Mouse (Mus musculus) embryonic facial prominence, embryonic 13.5 days (tissue): ENCODE results near the gene Gtf3a. TPM values are rescaled to one million over a fixed set of nuclear protein-coding genes. Genes with fewer than 3 reads are reported as not detected.
"Not testable (repeated sequence)": the region's sequence is repeated elsewhere in the genome, so short reads cannot be mapped to it uniquely, and the experiment has no call there.

Experiments
- ATAC-seq: fragments of 200-750 bp; cut with Nextera tagmentation; 2 replicates; pipeline ENCODE4 v1.8.0; 2017; ENCODE audit warnings: low read depth; ENCODE audit not compliant: insufficient number of reproducible peaks, insufficient read depth, low FRiP score, low TSS enrichment
- H3K27ac ChIP-seq: fragments of 300-500 bp; sonication (generic); 2 replicates; pipeline ENCODE4 v1.5.1; 2015; ENCODE audit warnings: moderate library complexity, mild to moderate bottlenecking, inconsistent platforms
- H3K27me3 ChIP-seq: fragments of 300-500 bp; sonication (generic); 2 replicates; pipeline ENCODE4 v1.6.1; 2015; ENCODE audit warnings: mild to moderate bottlenecking, inconsistent platforms
- H3K36me3 ChIP-seq: fragments of 300-500 bp; sonication (generic); 2 replicates; pipeline ENCODE4 v1.6.1; 2015; ENCODE audit warnings: mild to moderate bottlenecking, inconsistent platforms
- H3K4me1 ChIP-seq: fragments of 300-500 bp; sonication (generic); 2 replicates; pipeline ENCODE4 v1.6.1; 2015; ENCODE audit warnings: inconsistent platforms
- H3K4me2 ChIP-seq: fragments of 300-500 bp; sonication (generic); 2 replicates; pipeline ENCODE4 v1.6.1; 2015; ENCODE audit warnings: moderate library complexity, mild to moderate bottlenecking, inconsistent platforms
- H3K4me3 ChIP-seq: fragments of 300-500 bp; sonication (generic); 2 replicates; pipeline ENCODE4 v1.5.1; 2015; ENCODE audit warnings: mild to moderate bottlenecking, inconsistent platforms
- H3K9ac ChIP-seq: fragments of 300-500 bp; sonication (generic); 2 replicates; pipeline ENCODE4 v1.6.1; 2015; ENCODE audit warnings: mild to moderate bottlenecking, inconsistent platforms
- H3K9me3 ChIP-seq: fragments of 300-500 bp; sonication (generic); 2 replicates; pipeline ENCODE4 v1.6.1; 2016; ENCODE audit warnings: inconsistent platforms
- WGBS: fragments of 180-500 bp; shearing (Covaris S2); methylation state at CpG from one replicate; pipeline ENCODE4 v1.1.7; 2015; ENCODE audit warnings: mixed read lengths; 5-methylcytosine and 5-hydroxymethylcytosine counted together
- polyA plus RNA-seq: library from polyadenylated mRNA; unstranded; fragments of >200 nt; fragmentation: Nextera tagmentation; extraction: Ambion mirVana; gene quantifications from 2 replicates; pipeline ENCODE4 v1.2.1, GENCODE M21; 2015

Gene Gtf3a
- polyA plus RNA-seq, 1 experiment from 2014 or later, result 114 TPM

DNA sequence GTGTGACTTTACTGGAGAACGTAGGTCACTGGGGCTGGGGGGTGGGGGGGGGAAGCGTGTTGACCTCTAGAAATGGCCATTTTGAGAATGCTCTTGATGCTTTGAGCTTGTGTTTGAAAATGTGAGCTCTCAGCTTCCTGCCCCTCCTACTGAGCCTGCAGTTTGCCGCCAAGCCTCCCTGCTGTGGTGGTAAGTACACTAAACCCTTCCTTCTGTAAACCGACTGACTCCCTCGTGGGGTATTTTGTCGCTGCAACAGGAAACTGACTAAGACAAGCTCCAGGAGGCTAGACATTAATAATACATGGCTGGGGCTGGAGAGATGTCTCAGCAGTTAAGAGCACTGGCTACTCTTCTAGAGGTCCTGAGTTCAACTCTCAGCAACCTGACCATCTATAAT, 31.7 kb upstream of the Gtf3a start:
- Histone ChIP-seq H3K27ac (no peak overlapping the region), H3K36me3 (no peaks in the 10 kb centered on the region), H3K4me1 (peaks cover 13% of the 10 kb centered on the region), H3K27me3 (peaks cover 8% of the 10 kb centered on the region; the same call in 1 of the 2 replicates), H3K9me3 (no peaks in the 10 kb centered on the region), H3K4me3 (no peak overlapping the region), H3K9ac (no peak overlapping the region), H3K4me2 (no peak overlapping the region)
- WGBS, result 32% methylated on average over 6 of the region's 6 CpGs
- ATAC-seq, result no peak

DNA sequence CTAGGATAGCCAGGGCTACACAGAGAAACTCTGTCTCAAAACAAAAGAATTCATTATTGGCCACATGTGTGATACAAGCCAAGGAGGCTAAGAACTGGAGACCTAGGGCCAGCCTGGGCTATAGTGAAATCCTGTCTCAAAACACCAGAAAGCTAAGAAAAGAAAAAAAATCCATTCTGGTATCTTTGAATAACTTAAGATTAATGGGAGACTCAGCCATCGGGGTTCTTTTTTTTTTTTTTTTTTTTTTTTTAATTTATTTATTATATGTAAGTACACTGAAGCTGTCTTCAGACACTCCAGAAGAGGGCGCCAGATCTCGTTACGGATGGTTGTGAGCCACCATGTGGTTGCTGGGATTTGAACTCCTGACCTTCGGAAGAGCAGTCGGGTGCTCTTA, 31.1 kb upstream of the Gtf3a start:
- not testable (repeated sequence) for H3K36me3 ChIP-seq, H3K4me3 ChIP-seq, H3K27me3 ChIP-seq, H3K9me3 ChIP-seq, H3K9ac ChIP-seq, H3K27ac ChIP-seq, ATAC-seq, H3K4me2 ChIP-seq
- peaks cover 13% of the 10 kb centered on the region for H3K4me1 ChIP-seq
- WGBS, result 79% methylated on average over 6 of the region's 6 CpGs

DNA sequence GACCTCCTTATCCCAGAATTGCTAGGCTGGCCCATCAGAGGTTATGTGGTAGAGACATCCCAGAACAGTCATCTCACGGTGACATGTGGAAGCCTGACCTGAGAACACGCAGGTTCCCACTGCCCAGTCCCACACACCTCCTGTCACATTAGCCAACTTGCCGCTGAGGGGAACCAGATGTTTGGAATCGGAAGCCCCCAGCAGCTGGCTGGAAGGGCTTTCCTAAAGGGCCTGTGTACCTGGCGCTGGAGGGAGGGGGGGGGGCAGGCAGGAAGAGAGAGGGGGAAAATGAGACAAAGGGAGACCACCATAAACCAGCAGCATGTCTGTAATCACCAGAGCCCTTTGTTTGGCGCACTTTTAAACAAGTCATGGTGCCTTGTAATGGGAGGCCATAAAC, 28.6 kb upstream of the Gtf3a start:
- H3K4me2 ChIP-seq, result peak overlapping the region; percentile 64
- ATAC-seq, result no peak
- H3K27ac ChIP-seq, result no peak overlapping the region
- H3K9ac ChIP-seq, result peak overlapping the region; percentile 44; the same call in 1 of the 2 replicates
- peaks cover 13% of the 10 kb centered on the region for H3K4me1 ChIP-seq
- no peaks in the 10 kb centered on the region for H3K36me3 ChIP-seq
- H3K27me3 ChIP-seq, result peaks cover 3% of the 10 kb centered on the region; the same call in 1 of the 2 replicates
- WGBS, result 10% methylated on average over 6 of the region's 6 CpGs
- H3K9me3 ChIP-seq, result no peaks in the 10 kb centered on the region
- peak overlapping the region; percentile 33 for H3K4me3 ChIP-seq

DNA sequence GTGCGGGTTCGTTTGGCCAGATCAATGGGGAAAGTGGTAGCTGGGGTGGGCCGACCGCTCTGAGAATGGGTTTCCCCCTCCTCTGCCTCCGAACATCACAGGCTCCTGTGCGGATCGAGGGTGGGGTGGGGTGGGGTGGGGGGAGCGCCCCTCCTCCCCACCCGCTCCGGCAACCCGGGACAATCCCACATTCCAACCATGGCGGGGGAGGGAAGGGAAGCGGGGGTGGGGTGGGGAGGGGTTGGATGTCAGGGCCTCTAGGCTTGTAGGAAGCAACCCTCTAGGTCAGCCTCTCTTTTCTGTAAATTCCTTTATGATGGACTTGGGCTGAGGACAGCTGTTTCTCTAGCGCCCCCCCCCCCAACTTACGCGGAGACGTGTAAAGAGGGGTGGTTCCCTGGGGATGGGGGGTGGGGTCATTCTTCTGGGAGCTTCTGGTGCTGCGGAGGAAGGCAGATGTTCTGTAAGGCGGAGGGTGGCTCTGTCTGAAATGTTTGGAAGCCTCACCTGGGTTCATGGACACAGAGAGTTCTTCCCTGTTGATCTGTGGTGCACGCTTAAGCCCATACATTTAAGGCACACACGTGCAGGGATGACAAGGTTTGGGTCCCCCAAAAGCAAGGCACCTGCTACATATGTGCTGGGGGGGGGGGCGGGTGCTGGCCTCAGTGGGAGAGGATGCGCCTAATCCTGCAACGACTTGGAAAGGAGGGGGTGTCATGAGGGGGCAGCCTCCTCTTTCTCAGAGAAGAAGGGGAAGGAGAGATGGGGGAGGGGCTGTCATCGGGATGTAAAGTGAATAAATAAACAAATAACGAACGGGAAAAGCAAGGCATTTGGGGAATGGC, 27.9 kb upstream of the Gtf3a start:
- H3K27me3 ChIP-seq, result peaks cover 3% of the 10 kb centered on the region; the same call in 1 of the 2 replicates
- H3K4me3 ChIP-seq, result peak overlapping the region; percentile 33
- H3K36me3 ChIP-seq, result no peaks in the 10 kb centered on the region
- peak overlapping the region; percentile 64 for H3K4me2 ChIP-seq
- H3K9ac ChIP-seq, result peak overlapping the region; percentile 44
- 2% methylated on average over 26 of the region's 27 CpGs for WGBS
- H3K27ac ChIP-seq, result no peak overlapping the region
- 0 out of 2 replicates have a peak, but pooled peaks have one; percentile 32 for ATAC-seq
- peaks cover 13% of the 10 kb centered on the region for H3K4me1 ChIP-seq
- no peaks in the 10 kb centered on the region for H3K9me3 ChIP-seq

DNA sequence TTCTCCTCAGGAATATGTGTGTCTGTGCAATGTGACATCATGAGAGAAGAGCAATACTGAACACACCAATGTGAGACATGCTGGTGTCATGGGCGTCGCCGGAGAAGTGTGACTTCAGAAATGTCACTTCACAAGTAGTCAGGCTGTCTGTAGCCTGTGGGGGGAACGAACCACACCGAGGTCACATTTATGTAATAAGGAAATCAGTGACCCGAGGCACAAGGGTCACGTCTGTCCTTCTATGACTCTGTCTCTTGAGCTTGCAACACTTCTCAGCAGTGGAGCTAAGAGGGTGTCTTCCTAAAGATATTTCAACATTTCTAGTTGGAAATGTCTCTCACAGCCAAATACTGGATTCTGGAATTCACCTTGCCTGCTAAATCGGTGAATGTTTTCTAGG, 27.2 kb upstream of the Gtf3a start:
- Histone ChIP-seq H3K27me3 (no peaks in the 10 kb centered on the region; the same call in 1 of the 2 replicates), H3K4me2 (0 out of 2 replicates have a peak overlapping the region, but pooled peaks have one; percentile 64), H3K9ac (no peak overlapping the region), H3K4me1 (peaks cover 13% of the 10 kb centered on the region), H3K27ac (no peak overlapping the region), H3K36me3 (no peaks in the 10 kb centered on the region), H3K4me3 (no peak overlapping the region), H3K9me3 (no peaks in the 10 kb centered on the region)
- 48% methylated on average over 8 of the region's 8 CpGs for WGBS
- no peak for ATAC-seq

DNA sequence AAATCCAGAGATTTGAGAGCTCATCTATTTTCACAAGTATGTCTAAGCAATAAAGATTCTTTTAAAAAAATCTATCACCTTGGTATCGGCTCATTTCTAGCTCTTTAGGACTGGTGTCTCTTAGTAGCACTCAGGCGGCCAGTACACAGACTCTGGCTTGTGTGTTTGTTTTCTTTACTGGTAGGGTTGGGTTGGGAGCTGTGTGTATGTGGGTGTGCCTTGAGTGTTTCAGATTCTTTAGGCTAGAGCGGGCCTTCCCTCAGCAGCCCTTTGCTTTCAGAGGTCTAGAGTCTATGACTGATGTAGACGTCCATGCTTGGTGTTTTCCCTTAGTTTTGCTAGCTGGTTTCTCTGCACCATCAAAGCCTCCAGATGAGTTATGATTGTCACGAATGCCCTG, 24.9 kb upstream of the Gtf3a start:
- Histone ChIP-seq H3K27me3 (no peaks in the 10 kb centered on the region), H3K4me3 (no peak overlapping the region), H3K4me2 (no peak overlapping the region), H3K27ac (no peak overlapping the region), H3K9me3 (no peaks in the 10 kb centered on the region), H3K4me1 (peaks cover 13% of the 10 kb centered on the region), H3K9ac (no peak overlapping the region), H3K36me3 (no peaks in the 10 kb centered on the region)
- no peak for ATAC-seq
- 73% methylated on average over 5 of the region's 5 CpGs for WGBS

DNA sequence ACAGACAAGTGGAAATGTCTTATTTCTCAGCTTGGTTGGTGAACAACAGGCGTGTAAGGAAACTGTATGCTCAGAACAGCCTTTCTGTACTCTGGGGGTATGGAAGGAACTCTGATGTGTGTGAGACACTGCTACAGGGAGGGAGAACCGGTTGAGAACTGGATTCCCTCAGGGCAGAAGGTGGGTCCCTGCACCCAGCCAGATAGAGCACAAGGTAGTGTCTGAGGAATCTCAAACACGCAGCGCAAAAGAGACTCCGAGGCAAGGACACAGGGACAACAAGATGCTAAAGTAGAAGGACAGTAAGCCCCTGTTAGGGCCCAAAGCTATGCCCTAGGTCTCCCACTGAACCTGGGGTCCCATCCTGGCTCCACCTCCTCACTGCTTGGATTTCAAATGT, 21.8 kb upstream of the Gtf3a start:
- no peak for ATAC-seq
- Histone ChIP-seq H3K27ac (no peak overlapping the region), H3K4me1 (no peaks in the 10 kb centered on the region), H3K9ac (no peak overlapping the region), H3K9me3 (no peaks in the 10 kb centered on the region), H3K4me2 (no peak overlapping the region), H3K36me3 (no peaks in the 10 kb centered on the region), H3K27me3 (no peaks in the 10 kb centered on the region), H3K4me3 (no peak overlapping the region)
- 77% methylated on average over 5 of the region's 5 CpGs for WGBS

DNA sequence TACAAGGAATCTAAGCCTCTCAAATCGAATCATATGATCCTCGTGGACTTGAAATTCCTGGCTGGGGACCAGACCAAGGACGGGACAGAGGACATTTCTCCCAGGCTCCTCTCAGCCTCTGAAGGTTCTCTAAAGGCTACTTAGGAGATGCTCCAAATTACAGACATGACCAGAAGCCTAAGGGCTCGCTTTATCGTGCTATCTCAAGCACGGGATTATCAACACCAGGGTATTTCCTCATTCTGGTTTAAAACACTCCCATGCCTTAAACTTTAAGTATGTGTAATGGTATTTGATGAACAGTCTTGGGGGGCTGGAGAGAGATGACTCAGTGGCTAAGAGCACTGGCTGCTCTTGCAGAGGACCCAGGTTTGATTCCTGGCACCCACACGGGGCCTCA, 17.0 kb upstream of the Gtf3a start:
- H3K27ac ChIP-seq, result no peak overlapping the region
- ATAC-seq, result no peak
- 92% methylated on average over 7 of the region's 7 CpGs for WGBS

DNA sequence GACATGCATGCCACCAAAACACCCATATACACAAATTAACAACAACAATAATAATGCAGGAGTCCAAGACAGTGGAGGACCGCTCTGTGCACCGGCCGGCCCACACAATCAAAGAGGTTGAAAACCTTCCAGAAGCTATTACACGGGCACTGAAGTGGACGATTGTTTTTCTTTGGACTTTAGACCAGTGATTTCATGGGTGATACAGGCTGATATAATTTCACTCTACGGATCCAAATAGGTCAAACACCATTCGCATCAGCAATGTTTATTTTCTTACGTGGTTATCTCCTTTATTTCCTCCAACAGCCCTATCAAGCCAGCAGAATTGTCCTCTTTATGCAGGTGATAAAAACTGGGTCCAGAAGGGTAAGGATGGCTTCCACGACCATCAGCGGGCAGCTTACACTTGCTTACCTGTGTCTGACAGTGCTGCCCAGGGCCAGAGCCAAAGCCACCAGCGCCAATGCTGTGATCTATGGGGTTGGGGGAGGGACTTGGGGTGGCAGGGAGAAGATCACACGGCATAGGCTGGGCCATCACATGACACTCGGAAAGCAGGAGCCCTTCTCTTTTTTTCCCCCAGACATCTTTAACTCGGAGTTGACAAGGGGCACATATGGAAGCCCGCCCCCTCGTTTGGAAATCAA, 16.4 kb upstream of the Gtf3a start:
- no peaks in the 10 kb centered on the region for H3K27me3 ChIP-seq
- ATAC-seq, result no peak
- H3K4me2 ChIP-seq, result no peak overlapping the region
- 81% methylated on average over 16 of the region's 16 CpGs for WGBS
- no peak overlapping the region for H3K9ac ChIP-seq
- H3K27ac ChIP-seq, result no peak overlapping the region
- no peaks in the 10 kb centered on the region for H3K36me3 ChIP-seq
- no peak overlapping the region for H3K4me3 ChIP-seq
- no peaks in the 10 kb centered on the region for H3K4me1 ChIP-seq
- H3K9me3 ChIP-seq, result no peaks in the 10 kb centered on the region

More for the DNA sequence above, 17.0 kb upstream of the Gtf3a start:
- Histone ChIP-seq H3K4me2 (no peak overlapping the region), H3K27me3 (no peaks in the 10 kb centered on the region), H3K9me3 (no peaks in the 10 kb centered on the region), H3K9ac (no peak overlapping the region), H3K36me3 (no peaks in the 10 kb centered on the region), H3K4me1 (no peaks in the 10 kb centered on the region), H3K4me3 (no peak overlapping the region)

DNA sequence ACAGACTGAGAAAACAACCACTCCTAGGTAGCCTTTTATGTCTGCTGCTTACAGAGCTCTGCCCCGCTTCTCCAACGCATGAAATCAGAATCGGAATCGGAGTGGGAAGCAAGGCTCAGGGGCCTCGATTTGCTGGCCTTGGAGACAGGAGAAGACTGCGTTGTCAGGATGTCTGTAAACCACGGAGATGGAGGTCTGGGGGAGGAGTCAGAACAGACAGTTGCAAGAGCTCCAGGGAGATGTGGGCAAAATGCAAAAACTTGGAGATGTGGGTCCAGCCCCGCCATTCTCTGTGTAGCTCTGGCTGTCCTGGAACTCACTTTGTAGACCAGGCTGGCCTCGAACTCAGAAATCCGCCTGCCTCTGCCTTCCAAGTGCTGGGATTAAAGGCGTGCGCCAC, 15.0 kb upstream of the Gtf3a start:
- no peak for ATAC-seq
- H3K4me3 ChIP-seq, result no peak overlapping the region
- H3K9me3 ChIP-seq, result no peaks in the 10 kb centered on the region
- no peaks in the 10 kb centered on the region for H3K4me1 ChIP-seq
- 78% methylated on average over 12 of the region's 12 CpGs for WGBS
- H3K27ac ChIP-seq, result no peak overlapping the region
- H3K27me3 ChIP-seq, result no peaks in the 10 kb centered on the region
- H3K36me3 ChIP-seq, result no peaks in the 10 kb centered on the region
- H3K9ac ChIP-seq, result no peak overlapping the region
- no peak overlapping the region for H3K4me2 ChIP-seq

DNA sequence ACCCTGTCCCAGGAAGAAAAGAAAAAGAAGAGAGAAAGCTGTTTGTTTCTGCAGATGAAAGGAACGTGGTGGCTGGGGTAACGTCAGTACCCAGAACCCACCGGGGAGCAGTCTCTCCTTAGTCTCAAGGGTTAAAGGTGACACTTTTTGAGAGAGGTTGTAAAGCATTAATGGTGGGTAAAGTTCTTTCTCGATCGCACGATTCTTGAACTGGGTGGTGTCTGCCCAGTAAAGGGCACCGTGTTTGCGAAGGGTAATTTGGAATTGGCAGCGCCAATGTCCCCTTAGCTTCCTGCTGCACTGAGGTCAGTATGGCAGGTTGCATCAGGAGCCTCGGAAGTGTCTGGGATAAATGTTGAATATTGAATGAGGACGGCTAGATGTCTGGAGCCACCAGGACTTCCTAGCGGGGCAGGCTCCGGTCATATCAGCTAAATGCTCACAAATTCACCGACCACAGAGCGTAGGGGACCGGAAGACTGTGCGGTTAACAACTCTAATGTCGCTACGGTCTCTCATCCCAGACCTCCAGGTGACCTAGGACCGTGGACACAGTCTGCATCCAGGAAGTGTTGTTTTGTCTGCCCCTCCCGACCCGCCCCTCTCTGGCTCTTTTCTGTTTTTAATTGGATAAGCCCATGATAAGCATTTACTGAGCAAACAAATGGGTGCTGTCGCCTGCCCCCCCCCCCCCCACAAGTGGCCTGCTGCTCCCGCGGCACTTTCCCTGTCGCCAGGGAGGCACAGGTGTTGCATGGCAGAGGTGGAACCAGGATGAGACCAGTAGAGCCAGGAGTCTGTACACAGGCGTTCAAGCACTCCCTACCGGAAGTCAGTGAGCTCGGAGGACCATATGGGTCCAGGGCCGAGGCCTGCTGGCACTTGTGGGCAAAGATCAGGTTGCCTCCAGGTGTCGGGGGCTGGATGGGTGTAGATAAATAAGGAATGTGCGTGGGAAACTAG, 10.6 kb upstream of the Gtf3a start:
- Histone ChIP-seq H3K4me2 (no peak overlapping the region), H3K9me3 (peaks cover 4% of the 10 kb centered on the region; the same call in 1 of the 2 replicates), H3K9ac (no peak overlapping the region), H3K36me3 (no peaks in the 10 kb centered on the region), H3K27me3 (no peaks in the 10 kb centered on the region), H3K27ac (no peak overlapping the region), H3K4me3 (no peak overlapping the region), H3K4me1 (no peaks in the 10 kb centered on the region)
- ATAC-seq, result no peak
- 86% methylated on average over 32 of the region's 32 CpGs for WGBS
